Mouse (Mus musculus): Measurements from ENCODE around the gene Kbtbd13. TPM values are rescaled to one million over a fixed set of nuclear protein-coding genes. Genes with fewer than 3 reads are reported as not detected.
A peak's percentile ranks its signal among the peaks of the same experiment; 100 is the strongest.

Gene Kbtbd13
- total RNA-seq, 2 experiments from 2014 or later, result 0.22 to 0.25 TPM

- DNase-seq, result no peak
These were observed 44.2 kb downstream of the Kbtbd13 start for GRCm38 (mm10) chr9:65347112-65347850.

DNA sequence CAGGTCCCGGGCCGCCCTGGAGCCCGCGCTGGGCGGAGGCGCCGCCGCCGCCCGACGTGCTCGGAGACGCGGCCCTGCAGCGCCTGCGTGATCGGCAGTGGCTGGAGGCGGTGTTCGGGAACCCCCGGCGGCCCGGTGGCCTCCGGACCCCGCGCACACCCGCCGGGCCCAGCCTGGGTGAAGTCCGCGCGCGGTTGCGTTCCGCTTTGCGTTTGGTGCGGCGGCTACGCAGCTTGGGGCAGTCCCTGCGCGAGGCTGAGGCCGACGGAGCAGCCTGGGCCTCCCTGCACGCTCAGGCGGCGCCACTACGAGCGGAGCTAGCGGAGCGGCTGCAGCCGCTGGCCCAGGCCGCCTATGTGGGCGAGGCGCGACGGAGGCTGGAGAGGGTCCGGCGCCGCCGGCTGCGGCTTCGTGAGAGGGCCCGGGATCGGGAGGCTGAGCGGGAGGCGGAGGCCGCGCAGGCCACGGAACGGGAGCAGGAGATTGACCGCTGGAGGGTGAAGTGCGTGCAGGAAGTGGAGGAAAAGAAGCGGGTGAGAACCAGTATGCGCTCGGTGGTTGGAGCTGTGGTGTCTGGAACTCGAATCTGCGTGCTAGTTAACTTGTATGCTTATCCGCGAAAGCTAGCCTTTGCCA is 44.9 kb downstream of the Kbtbd13 start:
- DNase-seq, result peak; percentile 44 to 47

- DNase-seq, result peak; percentile 93 to 96
These were observed 45.5 kb downstream of the Kbtbd13 start, which contains the start of gene Pdcd7 for GRCm38 (mm10) chr9:65345854-65346475. Pdcd7 (plus strand) TSS chr9:65346104.

DNA sequence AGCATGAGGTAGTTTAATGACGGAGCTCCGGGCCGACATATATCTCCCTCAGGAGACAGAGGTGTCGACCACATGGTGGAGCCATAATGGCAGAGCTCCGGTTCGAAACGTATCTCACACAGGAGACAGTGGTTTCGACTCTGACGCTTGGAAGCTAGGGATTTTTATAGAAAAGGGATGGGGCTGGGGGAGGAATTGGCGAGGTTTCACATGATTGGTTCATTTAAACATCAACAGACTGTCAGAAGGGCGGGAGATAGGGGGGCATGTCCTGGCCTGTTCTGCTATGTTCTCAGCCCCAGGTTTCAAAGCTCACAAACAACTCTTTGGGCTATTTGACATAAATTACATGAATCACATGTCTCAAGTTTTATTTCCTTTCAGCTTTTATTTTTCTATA is 46.0 kb downstream of the Kbtbd13 start:
- DNase-seq, result peak in 1 of 2 experiments; percentile 5

DNA sequence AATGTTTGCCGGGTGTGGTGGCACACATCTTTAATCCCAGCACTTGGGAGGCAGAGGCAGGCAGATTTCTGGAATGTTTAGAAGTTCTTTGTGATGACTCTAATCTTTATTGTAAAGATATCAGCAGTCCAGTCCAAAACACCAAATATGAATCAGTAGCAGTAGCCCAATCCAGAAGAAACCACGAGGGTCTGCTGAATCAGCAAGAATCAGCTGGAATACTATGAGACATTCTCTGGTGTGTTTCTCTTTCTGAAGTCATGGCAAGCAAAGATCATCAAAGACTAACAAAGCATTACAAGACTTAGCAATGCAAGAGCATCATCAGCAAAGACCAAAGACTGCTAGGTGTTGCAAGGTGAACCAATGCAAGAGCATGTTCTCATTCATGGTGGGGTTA is 51.0 kb downstream of the Kbtbd13 start:
- DNase-seq, result no peak

DNA sequence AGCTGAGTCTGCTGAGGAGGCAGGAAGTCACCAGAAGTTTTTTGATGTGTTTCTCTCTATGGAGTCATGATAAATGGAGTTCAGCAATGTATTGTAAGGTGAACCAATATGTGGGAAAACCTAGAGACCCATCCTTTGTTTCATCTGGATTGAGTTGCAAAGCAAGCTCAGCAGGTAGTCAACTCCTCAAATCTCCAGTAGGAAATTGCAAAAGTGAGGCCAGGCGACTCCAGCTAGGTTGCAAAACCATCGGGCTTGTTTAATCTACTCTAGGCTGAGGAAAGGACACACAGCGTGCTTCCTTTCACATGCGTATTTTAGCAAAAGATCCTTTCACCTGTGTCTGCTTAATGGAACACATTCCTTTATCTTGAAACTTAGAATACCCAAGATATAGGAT is 52.3 kb downstream of the Kbtbd13 start:
- no peak for DNase-seq

Other genes starting within 250 kb of the Kbtbd13 start
- 1 to 10 TPM; 4.6 to 4.9 TPM for gene Parp16, start 196.3 kb downstream of the Kbtbd13 start, total RNA-seq (2021)
- gene Cilp, start 126.5 kb downstream of the Kbtbd13 start, total RNA-seq (2021), result not detected
- 10 to 100 TPM; 31.8 to 32.2 TPM for gene Clpx, start 97.4 kb downstream of the Kbtbd13 start, total RNA-seq (2021)
- 10 to 100 TPM; 29.1 to 30.9 TPM for gene Pdcd7, start 45.5 kb downstream of the Kbtbd13 start, total RNA-seq (2021)
- gene Ubap1l, start 30.6 kb downstream of the Kbtbd13 start, total RNA-seq (2021), result 1 to 10 TPM; 3.5 to 4.9 TPM
- gene Rasl12, start 6.9 kb upstream of the Kbtbd13 start, total RNA-seq (2021), result 1 to 10 TPM; 3.3 to 3.7 TPM
- not detected for gene Slc51b, start 31.3 kb upstream of the Kbtbd13 start, total RNA-seq (2021)
- gene Mtfmt, start 44.1 kb upstream of the Kbtbd13 start, total RNA-seq (2021), result 10 to 100 TPM; 17.9 to 20.2 TPM
- 10 to 100 TPM; 29.2 to 34.3 TPM for gene Spg21, start 69.3 kb upstream of the Kbtbd13 start, total RNA-seq (2021)
- 1 to 10 TPM; 2.9 to 3.5 TPM for gene Ankdd1a, start 128.5 kb upstream of the Kbtbd13 start, total RNA-seq (2021)
- 10 to 100 TPM in 1 of 2 experiments, 1 to 10 TPM in 1; 9.8 to 10.9 TPM for gene Plekho2, start 188.4 kb upstream of the Kbtbd13 start, total RNA-seq (2021)
- under 1 TPM; 0.12 to 0.25 TPM for gene Pif1, start 195.5 kb upstream of the Kbtbd13 start, total RNA-seq (2021)
- gene Rbpms2, start 238.0 kb upstream of the Kbtbd13 start, total RNA-seq (2021), result 1 to 10 TPM; 3.2 to 4.0 TPM